Mouse (Mus musculus) CH12.LX (cell line): ENCODE measurements around the gene Gm21969. TPM values are rescaled to one million over a fixed set of nuclear protein-coding genes. Genes with fewer than 3 reads are reported as not detected.

Experiments used
- DNase-seq: peaks from one replicate; pipeline ENCODE4 v3.0.0-alpha.2; 2013; ENCODE audit errors: extremely low read depth
- H3K27ac ChIP-seq: 2 replicates; pipeline ENCODE4 v1.5.1; 2012; ENCODE audit warnings: low read depth, mild to moderate bottlenecking, control low read depth, moderate library complexity; ENCODE audit not compliant: insufficient read depth
- H3K27me3 ChIP-seq: replicated peaks from 2 replicates; pipeline ENCODE3; 2012; ENCODE audit warnings: inconsistent platforms
- H3K36me3 ChIP-seq, 2 experiments: replicated peaks in 1 of 2; 2 replicates each; pipeline versions ENCODE3 to v1.6.1; 2012; ENCODE audit warnings: inconsistent platforms in 1 of 2, low read length in 1 of 2, mild to moderate bottlenecking in 1 of 2, mixed read lengths in 1 of 2, moderate library complexity in 1 of 2; ENCODE audit not compliant: control insufficient read depth in 1 of 2, insufficient read depth in 1 of 2
- H3K4me1 ChIP-seq, 2 experiments: 2 replicates each; pipeline ENCODE4 v1.6.1; 2012; ENCODE audit warnings: inconsistent platforms in 1 of 2, moderate library complexity in 1 of 2; ENCODE audit not compliant: insufficient read depth in 2 of 2, control insufficient read depth in 1 of 2
- H3K4me2 ChIP-seq: 2 replicates; pipeline ENCODE4 v1.6.1; 2012; ENCODE audit warnings: low read depth, mild to moderate bottlenecking, control low read depth; ENCODE audit not compliant: poor library complexity, insufficient read depth, severe bottlenecking
- H3K4me3 ChIP-seq, 3 experiments: fragments of 150-350 bp in 1 of 3; sonication (generic) in 1 of 3; replicated peaks in 1 of 3; 2 replicates each; pipeline versions ENCODE3 to v1.5.1; 2011 to 2012; ENCODE audit warnings: low read depth in 2 of 3, low read length in 2 of 3, mild to moderate bottlenecking in 2 of 3, moderate library complexity in 2 of 3, control low read depth in 1 of 3, improper control_type of control experiment in 1 of 3, inconsistent platforms in 1 of 3, mixed read lengths in 1 of 3; ENCODE audit not compliant: poor library complexity in 1 of 3
- H3K79me2 ChIP-seq: replicated peaks from 2 replicates; pipeline ENCODE4 v1.6.1; 2012; ENCODE audit warnings: mild to moderate bottlenecking, moderate library complexity; ENCODE audit not compliant: control insufficient read depth, poor library complexity, insufficient read depth, severe bottlenecking; ENCODE audit errors: extremely low read depth
- H3K9ac ChIP-seq: 2 replicates; pipeline ENCODE4 v1.6.1; 2012; ENCODE audit warnings: low read depth, mild to moderate bottlenecking, control low read depth, moderate library complexity; ENCODE audit not compliant: insufficient read depth
- H3K9me3 ChIP-seq: replicated peaks from 2 replicates; pipeline ENCODE3; 2012; ENCODE audit warnings: low read length, inconsistent platforms, mixed read lengths
- BHLHE40 ChIP-seq: IDR thresholded peaks from 2 replicates; pipeline ENCODE4 v1.6.1; 2011; ENCODE audit warnings: mild to moderate bottlenecking, low read depth, low read length, improper control_type of control experiment
- CHD1 ChIP-seq: IDR thresholded peaks from 2 replicates; pipeline ENCODE4 v1.6.1; 2012; ENCODE audit warnings: low read depth, low read length, improper control_type of control experiment, inconsistent platforms
- CHD2 ChIP-seq: IDR thresholded peaks from 2 replicates; pipeline ENCODE4 v1.6.1; 2011; ENCODE audit warnings: low read length, improper control_type of control experiment
- CTCF ChIP-seq, 2 experiments: IDR thresholded peaks in 1 of 2; conservative IDR thresholded peaks in 1 of 2; 2 replicates each; pipeline ENCODE4 v1.5.1; 2011 to 2012; ENCODE audit warnings: low read depth in 2 of 2, low read length in 2 of 2, improper control_type of control experiment in 1 of 2, inconsistent platforms in 1 of 2, mild to moderate bottlenecking in 1 of 2, moderate library complexity in 1 of 2
- ELF1 ChIP-seq: IDR thresholded peaks from 2 replicates; pipeline ENCODE4 v1.6.1; 2014; ENCODE audit warnings: low read depth, mild to moderate bottlenecking, inconsistent platforms, low read length, improper control_type of control experiment
- GABPA ChIP-seq: IDR thresholded peaks from 2 replicates; pipeline ENCODE4 v1.6.1; 2012; ENCODE audit warnings: low read depth, low read length, improper control_type of control experiment, inconsistent platforms; ENCODE audit not compliant: insufficient replicate concordance
- IRF4 ChIP-seq: IDR thresholded peaks from 2 replicates; pipeline ENCODE4 v1.6.1; 2014; ENCODE audit warnings: low read depth, mild to moderate bottlenecking, inconsistent platforms, low read length, improper control_type of control experiment
- JUND ChIP-seq: conservative IDR thresholded peaks from 2 replicates; pipeline ENCODE4 v1.6.1; 2011; ENCODE audit warnings: low read depth, low read length, improper control_type of control experiment
- KAT2A ChIP-seq: IDR thresholded peaks from 2 replicates; pipeline ENCODE4 v1.6.1; 2012; ENCODE audit warnings: low read length, improper control_type of control experiment, inconsistent platforms; ENCODE audit not compliant: insufficient replicate concordance
- MAFK ChIP-seq: IDR thresholded peaks from 2 replicates; pipeline ENCODE4 v1.6.1; 2011; ENCODE audit warnings: low read length, improper control_type of control experiment; ENCODE audit not compliant: insufficient replicate concordance
- MAZ ChIP-seq: IDR thresholded peaks from 2 replicates; pipeline ENCODE4 v1.6.1; 2012; ENCODE audit warnings: low read depth, mild to moderate bottlenecking, inconsistent platforms, low read length, improper control_type of control experiment, moderate library complexity
- MEF2A ChIP-seq: IDR thresholded peaks from 2 replicates; pipeline ENCODE4 v1.6.1; 2014; ENCODE audit warnings: low read depth, mild to moderate bottlenecking, inconsistent platforms, low read length, improper control_type of control experiment, borderline replicate concordance
- MYC ChIP-seq: IDR thresholded peaks from 2 replicates; pipeline ENCODE4 v1.6.1; 2011; ENCODE audit warnings: low read depth, mild to moderate bottlenecking, improper control_type of control experiment, low read length
- PAX5 ChIP-seq: IDR thresholded peaks from 2 replicates; pipeline ENCODE4 v1.6.1; 2012; ENCODE audit warnings: low read length, inconsistent platforms, mixed read lengths
- POLR2AphosphoS2 ChIP-seq: IDR thresholded peaks from 2 replicates; pipeline ENCODE4 v1.6.1; 2011; ENCODE audit warnings: low read depth, low read length, improper control_type of control experiment
- RAD21 ChIP-seq: IDR thresholded peaks from 2 replicates; pipeline ENCODE4 v1.6.1; 2011; ENCODE audit warnings: low read depth, mild to moderate bottlenecking, low read length, improper control_type of control experiment, moderate library complexity
- RCOR1 ChIP-seq: conservative IDR thresholded peaks from 2 replicates; pipeline ENCODE4 v1.6.1; 2012; ENCODE audit warnings: low read depth, mild to moderate bottlenecking, inconsistent platforms, low read length, improper control_type of control experiment
- SIN3A ChIP-seq: IDR thresholded peaks from 2 replicates; pipeline ENCODE4 v1.6.1; 2012; ENCODE audit warnings: low read length, improper control_type of control experiment, inconsistent platforms
- SMC3 ChIP-seq: IDR thresholded peaks from 2 replicates; pipeline ENCODE4 v1.6.1; 2011; ENCODE audit warnings: low read depth, low read length, improper control_type of control experiment
- TBP ChIP-seq: conservative IDR thresholded peaks from 2 replicates; pipeline ENCODE4 v1.6.1; 2011; ENCODE audit warnings: low read depth, low read length, improper control_type of control experiment
- TCF12 ChIP-seq: IDR thresholded peaks from 2 replicates; pipeline ENCODE4 v1.6.1; 2014; ENCODE audit warnings: low read depth, mild to moderate bottlenecking, inconsistent platforms, low read length, improper control_type of control experiment
- UBTF ChIP-seq: IDR thresholded peaks from 2 replicates; pipeline ENCODE4 v1.6.1; 2012; ENCODE audit warnings: low read depth, mild to moderate bottlenecking, inconsistent platforms, low read length, improper control_type of control experiment, moderate library complexity
- ZKSCAN1 ChIP-seq: IDR thresholded peaks from 2 replicates; pipeline ENCODE4 v1.6.1; 2012; ENCODE audit warnings: low read depth, inconsistent platforms, low read length, improper control_type of control experiment, borderline replicate concordance
- ZMIZ1 ChIP-seq: IDR thresholded peaks from 2 replicates; pipeline ENCODE4 v1.6.1; 2012; ENCODE audit warnings: low read depth, mild to moderate bottlenecking, inconsistent platforms, low read length, improper control_type of control experiment
- ZNF384 ChIP-seq: IDR thresholded peaks from 2 replicates; pipeline ENCODE4 v1.6.1; 2012; ENCODE audit warnings: low read depth, low read length, improper control_type of control experiment, inconsistent platforms
- dilution Hi-C: fragments of 300-500 bp; cut with MboI; formaldehyde crosslinking; loops from 2 replicates; pipeline ENCODE4 v1.14.3; 2020; ENCODE audit warnings: low sequenced_read_pairs; ENCODE audit not compliant: extremely low pct_unique_long_range_greater_than_20kb, extremely low pct_ligation_motif_present
- in situ Hi-C: fragments of 300-500 bp; cut with MboI; formaldehyde crosslinking; loops from 3 replicates; pipeline ENCODE4 v1.14.3; 2019; ENCODE audit warnings: low sequenced_read_pairs, low pct_ligation_motif_present, low pct_unique_long_range_greater_than_20kb, mixed read lengths
- polyA plus RNA-seq: library from polyadenylated mRNA; unstranded; fragments of >175 nt; gene quantifications from 2 replicates; pipeline ENCODE4 v1.2.1, GENCODE M21; 2012; ENCODE audit warnings: low read depth; ENCODE audit not compliant: insufficient read length
- total RNA-seq, 2 experiments: library from RNA; depleted of rRNA; stranded (reverse); fragments of 300-350 nt in 1 of 2; fragments of >200 nt in 1 of 2; gene quantifications; 2 replicates each; pipeline ENCODE4 v1.2.3; 2012 to 2014

Gene Gm21969
- total and polyA plus RNA-seq, 3 experiments = not detected

GRCm38 (mm10) chr4:139653238-139653637 lies 50.3 kb downstream of the Gm21969 start, which contains the start of gene Tas1r2:
Gene Tas1r2, plus strand, starts transcription at chr4:139653538.
- H3K9ac ChIP-seq = no peak within 1 kb of the TSS
- TF ChIP-seq ZNF384 (no peak), ZKSCAN1 (no peak), POLR2AphosphoS2 (no peak), SMC3 (no peak), JUND (no peak), CTCF (conservative IDR thresholded peaks at IDR 0.05 in 1 of 2, IDR thresholded peaks at IDR 0.05 in 1 of 2; ENCODE audit: low read depth in 2 of 2, low read length in 2 of 2) (no peak), MAFK (no peak), BHLHE40 (no peak), CHD2 (no peak), PAX5 (no peak)
- TF ChIP-seq, all 38 proteins: peak for 0
- Histone ChIP-seq H3K4me3 (no peak within 1 kb of the TSS), H3K9me3 (peaks cover 4% of the 10 kb centered on the region), H3K27ac (no peak within 1 kb of the TSS), H3K4me2 (no peak within 1 kb of the TSS), H3K4me1 (peaks cover 8 to 16% of the 10 kb centered on the region in 2 experiments; a peak in 3 of 4 replicates), H3K27me3 (peaks cover 62% of the 10 kb centered on the region), H3K79me2 (no peaks in the 10 kb centered on the region), H3K36me3 (peaks cover 5 to 7% of the 10 kb centered on the region in 2 experiments)
- in situ Hi-C loops (no loop called here), dilution Hi-C loops (no loop called here)
- no peak for DNase-seq

- dilution Hi-C loops = no loop called here
Observed at GRCm38 (mm10) chr4:139661897-139662296, 58.9 kb downstream of the Gm21969 start.

More at GRCm38 (mm10) chr4:139661897-139662296, 58.9 kb downstream of the Gm21969 start:
- H3K4me2 ChIP-seq = no peak overlapping the region
- in situ Hi-C loops = no loop called here
- H3K27me3 ChIP-seq = peaks cover 84% of the 10 kb centered on the region
- H3K27ac ChIP-seq = no peak overlapping the region
- no peaks in the 10 kb centered on the region for H3K4me1 ChIP-seq
- peaks cover 28% of the 10 kb centered on the region for H3K9me3 ChIP-seq
- H3K9ac ChIP-seq = no peak overlapping the region
- DNase-seq = no peak
- TF ChIP-seq TBP = no peak
- no peak for TF ChIP-seq ELF1
- no peak for TF ChIP-seq IRF4
- no peak for TF ChIP-seq SMC3
- TF ChIP-seq TCF12 = no peak
- TF ChIP-seq ZMIZ1 = no peak
- no peak for TF ChIP-seq MAZ
- no peak for TF ChIP-seq UBTF
- TF ChIP-seq JUND = no peak
- no peak for TF ChIP-seq GABPA
- TF ChIP-seq RAD21 = no peak
- no peak for TF ChIP-seq KAT2A
- no peak for TF ChIP-seq CTCF (conservative IDR thresholded peaks at IDR 0.05 in 1 of 2, IDR thresholded peaks at IDR 0.05 in 1 of 2; ENCODE audit: low read depth in 2 of 2, low read length in 2 of 2)
- no peak for TF ChIP-seq MYC
- no peak for TF ChIP-seq CHD1
- TF ChIP-seq SIN3A = no peak
- no peak for TF ChIP-seq MAFK
- TF ChIP-seq MEF2A = no peak
- TF ChIP-seq RCOR1 = no peak
- TF ChIP-seq, all 38 proteins: peak for 0
- Histone ChIP-seq H3K79me2 (no peaks in the 10 kb centered on the region), H3K4me3 (no peak overlapping the region), H3K36me3 (no peaks in the 10 kb centered on the region)
